Mouse (Mus musculus) heart, adult 18-20 months (tissue): ENCODE results near the gene Metrn. TPM values are rescaled to one million over a fixed set of nuclear protein-coding genes. Genes with fewer than 3 reads are reported as not detected.
A peak's percentile ranks its signal among the peaks of the same experiment; 100 is the strongest.
"Not testable (repeated sequence)": the region's sequence is repeated elsewhere in the genome, so short reads cannot be mapped to it uniquely, and the experiment has no call there.

Experiments
- DNase-seq, 2 experiments: peaks; one replicate each; pipeline ENCODE4 v3.0.0; 2021 to 2022; ENCODE audit warnings: mixed read lengths in 1 of 2
- total RNA-seq, 2 experiments: library from RNA; stranded (reverse); gene quantifications; 2 replicates each; pipeline ENCODE4 v1.2.3; 2021

Gene Metrn
- total RNA-seq, 2 experiments from 2014 or later = 55.0 to 76.0 TPM

DNA sequence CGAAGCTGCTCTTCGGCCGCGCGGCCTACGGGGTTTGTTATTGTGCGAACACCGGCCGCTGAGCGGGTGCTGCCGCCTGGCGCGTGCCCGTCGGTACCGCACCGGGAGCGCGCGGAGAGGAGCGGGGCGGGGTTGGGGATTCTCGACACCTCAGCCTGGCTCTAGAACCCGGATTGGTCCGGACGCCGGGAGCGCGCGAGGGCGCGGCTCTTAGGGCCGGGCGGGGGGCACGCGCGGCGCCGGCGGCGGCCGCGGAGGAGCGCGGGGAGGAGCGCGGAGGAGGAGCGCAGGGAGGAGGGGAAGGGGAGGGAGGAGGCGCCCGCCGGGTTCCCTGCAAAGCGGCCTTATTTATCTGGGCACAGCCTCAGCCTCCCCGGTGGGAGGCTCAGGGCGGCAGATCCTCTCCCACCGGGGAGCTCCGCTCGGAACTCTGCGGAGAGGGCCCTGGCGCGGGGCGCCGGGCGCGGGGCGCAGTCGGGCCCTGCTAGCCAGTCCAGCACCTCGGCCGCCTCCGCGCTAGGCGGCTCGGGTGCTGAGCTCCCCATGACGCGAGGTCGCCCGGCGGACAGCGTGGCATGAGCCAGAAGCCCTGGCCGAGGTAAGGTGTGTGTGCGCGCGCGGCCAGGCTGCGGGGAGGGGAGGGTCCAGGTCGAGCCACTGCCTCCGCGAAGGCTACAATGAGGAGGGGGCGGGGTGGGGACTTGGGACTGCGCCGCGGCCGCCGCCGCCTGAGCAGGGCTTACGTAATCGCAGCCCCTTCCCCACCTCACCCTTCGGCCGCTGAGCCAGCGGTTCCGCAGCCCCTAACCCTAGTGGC is 12.1 kb upstream of the Metrn start, which contains the start of gene Fbxl16:
Gene Fbxl16, plus strand, starts transcription at position 297 of the 817 bp plus-strand sequence.
- DNase-seq = peak; percentile 70 to 79

DNA sequence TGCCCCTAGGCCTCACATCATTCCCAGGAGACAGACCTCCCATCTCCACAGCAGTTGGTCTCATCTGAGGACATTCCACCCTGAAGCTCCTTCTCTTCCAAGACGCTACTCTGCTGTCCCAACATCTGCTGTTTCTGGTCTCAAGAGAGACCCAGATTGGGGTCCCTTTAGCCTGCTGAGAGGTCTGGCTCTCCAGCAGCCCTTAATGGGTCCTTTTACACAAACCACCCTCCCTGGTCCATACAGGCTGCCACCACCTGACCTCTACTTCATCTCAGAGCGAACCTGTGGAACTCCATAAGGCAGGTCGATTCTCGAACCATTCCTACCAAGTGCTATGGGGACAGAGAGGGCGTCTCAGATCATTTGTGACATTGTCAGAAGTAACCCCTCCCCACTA is 11.1 kb upstream of the Metrn start:
- DNase-seq = no peak

DNA sequence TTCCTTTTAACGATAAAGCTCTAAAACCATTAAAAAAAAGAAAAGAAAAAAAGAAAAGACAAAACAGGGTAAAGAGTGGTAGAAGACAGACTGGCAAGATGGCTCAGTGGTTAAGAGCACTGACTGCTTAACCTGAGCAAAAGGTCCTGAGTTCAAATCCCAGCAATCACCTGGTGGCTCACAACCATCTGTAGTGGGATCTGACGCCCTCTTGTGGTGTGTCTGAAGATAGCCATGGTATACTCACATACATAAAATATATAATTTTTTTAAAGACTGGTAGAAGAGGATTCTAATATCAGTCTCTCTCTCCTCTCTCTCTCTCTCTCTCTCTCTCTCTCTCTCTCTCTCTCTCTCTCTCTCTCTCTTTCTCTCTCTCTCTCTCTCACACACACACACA is 10.5 kb upstream of the Metrn start:
- DNase-seq = not testable (repeated sequence)

DNA sequence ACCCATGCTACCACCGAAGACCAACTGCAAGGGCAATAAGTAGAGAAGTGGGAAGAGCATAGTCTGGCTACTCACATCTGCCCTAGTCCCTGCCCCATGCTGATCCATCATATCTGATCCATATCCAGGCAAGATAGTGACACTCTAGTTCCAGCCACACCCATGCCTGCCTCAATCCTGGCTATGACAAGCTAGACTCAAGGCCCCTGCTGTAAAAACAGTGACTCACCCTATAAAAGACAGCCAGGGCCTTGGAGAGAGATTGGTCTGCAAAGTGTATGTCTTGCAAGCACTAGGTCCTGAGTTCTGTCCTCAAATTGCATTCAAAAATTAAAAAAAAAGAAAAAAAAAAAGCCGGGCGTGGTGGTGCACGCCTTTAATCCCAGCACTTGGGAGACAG is 9.6 kb upstream of the Metrn start:
- no peak for DNase-seq

DNA sequence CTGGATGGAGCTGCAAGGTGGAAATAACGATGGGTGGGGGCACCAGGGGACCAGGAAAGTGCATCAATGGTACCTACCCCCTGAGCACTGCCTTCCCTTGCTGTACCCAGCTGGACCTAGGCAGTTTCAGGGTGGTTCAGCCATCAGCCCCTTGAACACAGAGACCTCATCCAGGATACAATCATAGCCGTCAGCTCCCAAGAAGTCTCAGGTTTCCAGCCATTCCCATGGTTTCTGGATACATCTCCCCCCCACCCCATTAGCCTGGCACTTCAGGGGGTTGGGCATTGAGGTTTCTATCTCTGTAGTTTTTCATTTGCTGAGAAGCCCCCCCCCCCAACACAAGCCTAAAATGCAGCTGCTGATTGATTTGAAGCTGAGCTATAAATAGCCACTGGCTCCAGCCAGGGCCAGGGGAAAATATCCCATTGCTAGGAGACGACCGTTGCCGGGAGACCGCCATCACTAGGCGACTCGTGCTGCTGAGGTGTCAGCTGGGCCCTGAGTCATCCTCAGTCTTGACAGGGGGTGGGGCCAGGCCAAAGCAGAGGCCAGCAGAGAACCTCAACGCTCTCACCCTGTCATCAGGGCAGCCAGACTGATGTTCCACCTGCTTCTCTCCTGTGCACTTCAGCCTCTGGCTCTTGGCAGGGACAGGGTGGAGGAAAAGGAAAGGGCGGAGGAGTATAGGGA is 6.0 kb upstream of the Metrn start:
- peak; percentile 50 to 74 for DNase-seq

DNA sequence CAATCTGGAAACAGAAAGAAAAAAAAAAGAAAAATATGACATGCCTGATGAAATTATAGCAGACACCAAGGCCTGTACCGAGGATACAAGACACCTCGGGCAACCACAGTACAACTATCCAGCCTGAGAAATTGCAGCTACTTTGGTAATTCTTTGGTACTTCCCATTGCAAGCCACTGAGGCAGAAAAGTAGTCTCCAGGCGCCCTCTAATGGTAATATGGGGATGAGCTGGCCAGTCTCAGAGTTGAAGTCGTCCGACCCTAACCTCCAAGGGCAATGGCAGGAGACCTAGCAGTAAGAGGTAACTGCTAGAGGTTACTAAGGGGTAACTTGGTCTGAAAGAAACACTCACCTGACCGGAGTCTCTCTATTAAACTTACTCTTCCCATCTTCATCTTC is 4.1 kb upstream of the Metrn start:
- DNase-seq = peak; percentile 75 to 83

DNA sequence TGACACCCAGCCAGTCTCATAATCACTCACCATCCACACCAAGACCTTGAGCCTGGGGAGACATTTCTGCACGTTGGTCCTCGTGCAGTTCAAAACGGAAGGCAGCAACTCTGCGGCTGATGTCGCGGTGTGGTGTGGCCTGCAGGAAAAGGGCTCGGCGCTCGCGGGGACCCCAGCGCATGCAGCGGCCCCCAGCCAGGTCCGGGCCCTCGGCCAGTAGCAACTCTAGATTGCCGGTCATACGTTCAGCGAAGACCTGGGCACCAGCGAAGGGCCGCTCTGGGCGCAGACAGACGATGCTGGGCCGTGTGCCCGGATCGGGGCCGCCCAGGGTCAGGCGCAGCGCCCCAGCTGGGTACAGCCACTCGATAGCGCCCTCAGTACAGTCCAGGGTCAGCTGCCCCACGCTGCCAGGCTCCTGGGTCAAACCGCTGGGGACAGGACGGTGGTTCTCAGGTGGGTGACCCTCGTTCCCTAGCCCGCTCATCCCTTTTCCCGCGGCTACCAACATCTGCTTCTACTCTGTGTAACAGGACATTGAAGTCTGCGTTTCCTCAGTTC is 645 bp downstream of the Metrn start:
- peak; percentile 50 to 52 for DNase-seq

DNA sequence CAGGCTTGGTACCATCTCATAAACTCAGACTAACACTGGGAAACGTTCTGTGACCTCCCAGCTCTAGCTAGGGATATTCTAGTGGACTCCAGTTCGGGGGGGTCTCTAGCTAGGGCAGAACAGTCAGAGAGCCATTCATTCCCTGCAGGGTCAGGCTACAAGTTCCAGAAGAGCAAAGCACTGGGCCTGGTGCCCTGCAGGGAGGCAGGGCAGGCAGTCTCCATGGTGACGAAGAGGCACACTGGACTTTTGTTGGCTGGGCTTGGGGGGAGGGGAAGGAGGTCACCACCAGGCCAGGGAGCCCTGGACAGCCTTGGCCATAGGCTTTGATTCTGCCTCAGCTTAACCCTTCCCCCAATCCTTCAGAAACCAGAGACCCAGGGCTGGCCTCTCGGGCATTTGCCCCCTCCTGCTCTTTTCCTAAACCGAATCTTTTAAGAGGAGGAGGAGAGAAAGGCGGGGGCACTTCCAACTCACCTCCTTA is 1.3 kb downstream of the Metrn start, which contains the start of gene AC134908.4:
Gene AC134908.4, minus strand, starts transcription at position 51 of the 484 bp plus-strand sequence.
- DNase-seq = no peak

DNA sequence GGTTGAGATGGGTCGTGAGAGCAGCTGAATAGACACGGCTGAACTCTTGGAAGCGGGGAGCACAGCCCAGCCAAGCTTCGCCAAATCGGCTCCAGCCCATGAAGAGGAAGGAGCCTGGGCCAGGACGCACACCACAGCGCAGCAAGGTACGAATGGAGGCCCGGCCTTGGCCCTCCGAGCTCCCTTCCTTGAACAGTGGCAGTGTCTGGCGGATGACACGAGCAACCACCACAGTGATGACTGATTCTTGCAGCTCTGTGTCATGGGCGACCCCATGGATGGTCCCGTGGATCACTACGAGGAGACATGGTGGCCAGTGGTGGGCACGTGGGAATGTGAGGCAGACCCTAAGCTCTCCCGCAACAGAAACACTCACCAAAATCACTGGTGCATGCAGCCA is 1.9 kb downstream of the Metrn start:
- DNase-seq = no peak

DNA sequence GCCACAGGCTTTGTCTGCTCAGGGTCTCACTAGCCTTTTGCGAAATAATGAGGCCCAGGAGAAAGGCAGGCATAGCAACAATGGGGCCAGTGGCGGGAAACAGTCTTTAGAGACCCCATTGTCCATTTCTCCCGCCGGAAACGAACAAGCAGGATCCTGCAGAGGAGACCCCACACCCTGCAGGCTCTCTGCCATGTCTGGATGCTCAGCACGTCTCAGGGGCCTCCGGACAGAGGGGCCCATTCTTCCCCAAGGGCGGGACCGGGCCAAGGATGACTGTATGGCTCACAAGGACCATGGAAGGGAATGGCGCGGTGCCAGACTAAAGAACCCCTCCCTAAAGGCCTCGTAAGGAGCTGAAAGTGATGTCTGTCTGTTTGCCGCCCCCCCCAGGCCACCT is 2.7 kb downstream of the Metrn start:
- no peak for DNase-seq

DNA sequence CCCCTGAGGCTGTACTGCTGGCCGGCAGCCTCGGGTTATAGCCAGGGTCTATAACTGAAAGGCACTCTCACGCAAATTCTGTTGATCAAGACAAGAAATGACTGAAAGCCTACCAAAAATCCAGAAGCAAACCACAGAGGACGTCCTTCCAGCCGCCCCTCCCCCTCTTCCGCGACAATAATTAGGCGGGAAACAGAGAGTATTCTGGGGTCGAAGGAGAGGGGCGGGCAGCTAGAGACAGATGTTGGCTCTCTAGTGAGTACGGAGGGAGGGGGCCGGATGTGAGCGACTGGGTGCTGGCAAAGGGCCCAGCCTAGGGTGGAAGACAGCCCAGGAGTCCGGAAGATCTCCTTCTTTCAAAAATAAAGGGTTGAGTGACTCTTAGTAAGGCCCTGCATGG is 4.3 kb downstream of the Metrn start, which contains the start of gene Fam173a:
Gene Fam173a, minus strand, starts transcription at position 287 of the 400 bp plus-strand sequence.
- DNase-seq = peak; percentile 85 to 89

DNA sequence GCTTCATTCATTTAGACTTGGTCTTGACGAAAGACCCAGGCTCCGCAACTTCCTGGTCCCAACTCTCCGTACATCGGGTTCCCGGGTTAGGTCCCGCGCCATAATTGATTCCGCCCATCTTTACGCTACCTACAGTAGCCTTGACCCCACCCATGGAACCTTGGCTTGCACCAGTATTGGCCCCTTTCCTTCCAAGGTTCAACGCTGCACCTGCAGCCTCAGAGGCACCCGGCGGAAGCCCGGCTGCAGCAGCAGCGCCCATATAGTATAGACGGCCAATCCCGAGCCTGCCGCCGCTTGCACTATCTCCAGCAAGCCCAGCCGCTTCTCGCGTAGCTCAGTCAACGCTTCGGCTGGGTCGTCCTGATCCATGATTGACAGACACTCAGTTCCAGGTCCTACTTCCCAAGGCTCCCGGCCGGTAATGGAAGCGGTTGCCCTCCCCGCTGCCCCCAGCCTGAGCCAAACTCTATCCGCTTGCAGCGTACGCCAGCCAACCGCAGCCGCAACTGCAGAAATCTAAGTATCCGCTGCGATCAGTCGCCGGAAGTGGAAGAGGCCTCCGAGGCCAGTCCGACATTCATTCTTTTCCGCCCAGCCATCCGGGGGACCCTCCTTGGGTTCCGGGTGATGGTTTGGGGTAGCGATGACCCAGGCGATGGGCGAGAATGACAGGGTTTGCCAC is 5.0 kb downstream of the Metrn start:
- peak; percentile 86 to 94 for DNase-seq

DNA sequence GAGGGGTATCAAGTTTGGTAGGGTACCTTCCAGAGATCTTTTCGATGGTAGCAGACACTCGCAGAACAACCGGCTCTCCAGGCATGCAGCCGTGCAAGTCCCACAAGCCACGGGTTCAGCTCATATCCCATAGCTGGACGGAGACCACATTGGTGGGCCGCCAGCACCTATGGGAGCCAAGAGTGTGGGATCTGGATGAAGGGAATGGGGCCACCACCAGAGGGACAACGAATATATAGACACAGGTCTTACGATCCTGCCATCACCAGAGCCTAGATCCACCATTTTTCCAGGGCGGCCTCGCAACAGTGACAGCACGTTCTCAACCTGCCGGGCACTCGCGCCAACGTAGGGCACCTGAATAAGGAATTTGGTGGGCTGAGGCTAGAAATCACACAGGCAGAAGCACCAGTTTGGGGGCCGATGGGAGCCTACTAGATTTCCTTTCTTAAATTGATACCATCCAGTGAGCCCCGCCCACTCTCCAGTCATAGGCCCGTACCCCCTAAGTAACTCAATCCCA is 5.6 kb downstream of the Metrn start:
- no peak for DNase-seq

DNA sequence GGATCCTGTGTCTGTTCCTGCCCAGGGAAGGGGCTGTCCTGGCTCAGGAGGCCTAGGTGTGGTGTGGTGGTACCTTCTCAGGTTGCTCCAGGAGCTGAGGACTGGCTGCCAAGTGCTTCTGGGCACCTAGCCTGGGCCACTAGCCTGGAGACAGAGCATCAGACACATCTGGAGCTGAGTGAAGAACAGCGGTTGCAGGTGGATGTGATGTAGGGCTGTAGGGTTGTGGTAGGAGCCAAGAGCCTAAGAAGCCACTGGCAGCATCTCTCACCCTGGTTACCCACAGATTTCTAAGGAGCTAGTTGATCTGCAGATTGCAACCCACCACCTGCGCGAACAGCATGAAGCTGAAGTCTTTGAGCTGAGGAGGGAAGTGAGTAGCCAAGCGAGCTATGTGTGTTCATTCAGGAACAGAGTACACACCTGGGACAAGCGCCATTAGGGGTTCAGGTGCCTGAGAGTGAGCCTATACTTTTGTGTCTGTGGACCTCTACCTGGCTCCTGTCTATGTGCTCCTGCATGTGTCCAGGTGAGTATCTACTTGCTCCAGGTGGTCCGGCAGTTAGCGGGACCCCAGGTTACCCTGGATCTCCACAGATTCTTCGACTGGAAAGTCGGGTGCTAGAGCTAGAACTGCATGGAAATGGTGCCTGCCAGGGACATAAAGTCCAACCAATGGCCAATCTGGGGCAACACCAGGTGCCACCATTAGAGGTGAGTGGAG is 10.0 kb downstream of the Metrn start:
- DNase-seq = no peak

DNA sequence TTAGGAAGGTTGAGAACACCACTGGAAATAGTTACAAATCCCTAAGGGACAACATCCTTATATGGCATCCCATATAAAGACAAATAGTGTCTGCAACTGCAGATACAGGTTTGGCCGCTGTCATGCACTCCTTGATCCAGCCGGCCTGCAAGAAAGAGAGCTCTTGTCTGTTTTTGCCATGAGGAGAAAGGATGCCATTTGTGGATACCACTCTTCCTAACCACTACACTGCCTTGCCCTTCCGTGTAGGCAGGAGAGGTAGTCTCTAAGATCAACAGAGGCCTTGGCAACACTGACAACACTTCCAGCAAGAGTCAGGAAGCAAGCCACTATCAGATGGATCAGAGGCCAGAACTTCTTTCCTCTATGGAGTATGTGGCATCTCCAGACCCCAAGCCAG is 10.7 kb downstream of the Metrn start, which contains the start of gene Ccdc78:
Gene Ccdc78, plus strand, starts transcription at position 301 of the 400 bp plus-strand sequence.
- no peak for DNase-seq

DNA sequence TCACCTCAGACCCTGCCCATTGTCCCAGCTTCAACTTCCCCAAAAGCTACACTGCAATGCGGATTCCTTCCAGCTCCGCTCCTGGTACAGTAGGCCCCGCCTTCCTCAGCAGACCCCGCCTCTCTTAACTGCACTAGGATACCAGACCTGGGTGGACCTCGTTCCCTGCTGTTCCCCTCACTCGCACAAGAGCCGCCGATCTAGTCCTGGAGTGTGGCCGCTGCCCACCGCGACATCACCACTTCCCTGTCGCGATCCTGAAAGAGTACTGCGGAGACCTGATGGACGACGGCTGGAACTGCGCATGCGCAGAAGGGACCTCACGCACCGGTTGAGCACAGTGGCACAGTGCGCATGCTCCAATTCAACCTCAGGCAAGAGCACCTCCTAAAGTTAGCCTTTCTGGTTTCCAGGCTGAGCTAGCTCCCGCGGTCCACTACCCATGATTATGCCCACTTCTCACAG is 11.6 kb downstream of the Metrn start, which contains the start of gene Haghl:
Gene Haghl, minus strand, starts transcription at position 393 of the 465 bp plus-strand sequence.
- DNase-seq = peak; percentile 96 to 97

DNA sequence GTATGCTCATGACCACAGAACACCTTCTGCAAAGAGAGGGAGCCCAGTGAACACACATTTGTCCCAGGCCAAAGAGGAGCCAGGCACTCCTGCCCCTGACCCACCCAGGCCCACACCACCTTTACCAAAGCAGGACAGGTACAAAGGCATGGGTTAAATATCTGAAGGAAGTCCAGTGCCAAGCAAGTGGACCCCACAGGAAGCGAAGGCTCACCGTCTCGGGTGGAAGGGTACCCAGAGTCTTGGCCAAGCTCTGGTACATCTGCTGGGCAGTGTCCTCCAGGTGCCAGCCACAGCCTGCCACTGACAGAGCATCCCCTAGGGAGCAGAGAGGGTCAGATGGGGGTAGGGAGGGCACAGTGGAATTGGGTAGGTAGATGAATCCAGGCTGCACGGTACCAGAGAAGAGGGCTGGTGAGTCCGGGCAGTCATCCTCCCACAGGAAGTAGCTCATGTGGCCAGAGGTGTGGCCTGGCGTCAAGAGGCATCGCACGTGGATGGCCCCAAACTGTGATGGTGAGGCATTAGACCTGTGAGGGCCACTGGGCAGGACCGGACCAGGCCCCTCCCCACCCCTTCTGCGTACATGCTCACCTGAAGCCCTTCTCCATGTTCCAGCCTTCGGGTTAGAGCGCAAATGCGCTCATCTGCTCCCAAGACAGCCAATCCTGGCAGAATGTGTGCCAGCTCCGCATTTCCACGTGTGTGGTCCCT is 12.9 kb downstream of the Metrn start:
- DNase-seq = no peak

DNA sequence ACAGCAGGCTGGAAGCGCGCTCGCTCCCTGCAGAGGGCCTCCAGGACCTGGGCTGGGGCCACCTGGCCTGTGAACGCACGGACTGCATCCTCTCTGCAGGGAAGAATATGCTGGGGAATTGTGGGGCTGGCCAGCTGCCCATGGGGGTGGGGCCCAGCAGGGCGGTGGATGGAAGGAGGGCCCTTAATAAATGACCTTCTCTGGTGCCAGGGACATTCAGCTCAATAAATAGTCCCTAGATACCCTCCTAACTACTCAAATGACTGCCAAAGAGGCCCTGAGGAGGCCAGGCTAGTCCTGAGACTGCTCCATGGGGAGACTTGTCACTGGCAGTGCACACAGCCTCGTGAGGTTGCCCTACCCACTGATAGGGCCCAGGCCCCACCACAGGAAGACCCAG is 13.8 kb downstream of the Metrn start:
- DNase-seq = peak; percentile 58 to 64

DNA sequence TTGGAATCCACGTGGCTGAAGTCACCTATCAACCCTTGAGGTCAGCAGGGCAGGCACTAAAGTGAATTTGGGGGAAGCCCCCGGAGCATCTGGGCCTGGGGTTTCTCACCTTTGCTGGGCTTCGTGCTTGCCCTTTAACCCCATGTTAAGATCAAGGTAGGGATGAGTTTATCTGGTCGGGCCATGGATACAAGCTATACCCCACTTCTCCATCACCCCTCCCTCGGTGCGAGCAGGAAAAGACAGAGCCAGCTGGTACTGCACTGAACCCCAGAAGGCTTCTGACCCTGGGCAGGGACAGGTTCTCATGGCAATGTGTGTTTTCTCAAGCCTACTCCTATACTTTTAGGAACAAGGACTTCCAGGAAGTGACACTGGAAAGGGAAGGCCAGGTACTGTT is 15.6 kb downstream of the Metrn start:
- DNase-seq = no peak

DNA sequence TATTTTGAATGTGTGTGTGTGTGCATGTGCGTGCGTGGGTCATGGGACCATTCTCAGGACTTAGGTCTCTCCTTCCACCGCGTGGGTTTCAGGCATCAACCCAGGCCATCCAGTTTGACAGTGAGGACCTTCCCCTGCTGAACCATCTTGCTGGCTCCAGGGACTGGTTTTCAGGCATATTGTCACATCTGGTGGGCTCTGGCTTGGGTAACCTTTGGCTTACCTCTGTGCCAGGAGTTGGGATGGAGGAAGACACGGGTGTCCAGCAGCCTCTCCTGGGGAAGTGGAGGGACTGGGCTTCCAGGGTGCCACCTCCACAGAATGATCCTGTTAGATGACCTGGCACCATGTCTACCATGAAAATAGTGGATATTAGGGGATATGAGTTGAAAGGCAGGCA is 19.0 kb downstream of the Metrn start:
- no peak for DNase-seq
